Mouse (Mus musculus): ENCODE measurements around the gene Itgal. TPM values are rescaled to one million over a fixed set of nuclear protein-coding genes. Genes with fewer than 3 reads are reported as not detected.

Gene Itgal
- total RNA-seq, 1 experiment = 2.2 TPM

- Histone ChIP-seq H3K36me3 (ENCODE audit: control insufficient read depth, insufficient read depth, low read length, poor library complexity, severe bottlenecking) (no peaks in the 10 kb centered on the region), H3K9ac (ENCODE audit: insufficient read depth, low read depth, low read length, poor library complexity, severe bottlenecking) (no peak overlapping the region), H3K27ac (ENCODE audit: insufficient read depth, low read depth, low read length, poor library complexity, severe bottlenecking) (no peak overlapping the region), H3K4me3 (ENCODE audit: insufficient read depth in 1 of 2, low read depth in 1 of 2, low read length in 2 of 2, poor library complexity in 1 of 2, severe bottlenecking in 1 of 2) (no peak overlapping the region), H3K9me3 (ENCODE audit: control insufficient read depth, insufficient read depth, low read depth, low read length) (no peaks in the 10 kb centered on the region), H3K4me1 (ENCODE audit: control insufficient read depth in 2 of 2, insufficient read depth in 2 of 2, low read length in 2 of 2, poor library complexity in 1 of 2) (no peaks in the 10 kb centered on the region)
- TF ChIP-seq ZNF384 (IDR thresholded peaks at IDR 0.05; ENCODE audit: low read depth, low read length) (no peak), ZC3H11A (IDR thresholded peaks at IDR 0.05; ENCODE audit: borderline replicate concordance, low read depth, low read length) (no peak), MAFK (IDR thresholded peaks at IDR 0.05; ENCODE audit: insufficient read depth, low read depth, low read length) (no peak), HCFC1 (IDR thresholded peaks at IDR 0.05; ENCODE audit: borderline replicate concordance, insufficient read depth, low read length) (no peak), CHD2 (IDR thresholded peaks at IDR 0.05; ENCODE audit: low read depth, low read length) (no peak)
- in situ Hi-C loops (cut with MboI; ENCODE audit: low sequenced_read_pairs in 2 of 2, unreplicated experiment in 2 of 2) = no loop called here
- DNase-seq (ENCODE audit: low read depth, low spot score) = no peak
These were observed 5.9 kb upstream of the Itgal start for GRCm38 (mm10) chr7:127290142-127290541.

- H3K27ac ChIP-seq (ENCODE audit: insufficient read depth, low read depth, low read length, poor library complexity, severe bottlenecking) = no peak overlapping the region
- no peak for TF ChIP-seq ZNF384 (IDR thresholded peaks at IDR 0.05; ENCODE audit: low read depth, low read length)
- no peak for TF ChIP-seq CHD2 (IDR thresholded peaks at IDR 0.05; ENCODE audit: low read depth, low read length)
- no peak for TF ChIP-seq ZC3H11A (IDR thresholded peaks at IDR 0.05; ENCODE audit: borderline replicate concordance, low read depth, low read length)
- no peak for TF ChIP-seq HCFC1 (IDR thresholded peaks at IDR 0.05; ENCODE audit: borderline replicate concordance, insufficient read depth, low read length)
- TF ChIP-seq MAFK (IDR thresholded peaks at IDR 0.05; ENCODE audit: insufficient read depth, low read depth, low read length) = no peak
- H3K9me3 ChIP-seq (ENCODE audit: control insufficient read depth, insufficient read depth, low read depth, low read length) = no peaks in the 10 kb centered on the region
- no peak overlapping the region for H3K9ac ChIP-seq (ENCODE audit: insufficient read depth, low read depth, low read length, poor library complexity, severe bottlenecking)
- H3K4me3 ChIP-seq (ENCODE audit: insufficient read depth in 1 of 2, low read depth in 1 of 2, low read length in 2 of 2, poor library complexity in 1 of 2, severe bottlenecking in 1 of 2) = no peak overlapping the region
- in situ Hi-C loops (cut with MboI; ENCODE audit: low sequenced_read_pairs in 2 of 2, unreplicated experiment in 2 of 2) = no loop called here
- no peak for DNase-seq (ENCODE audit: low read depth, low spot score)
- H3K4me1 ChIP-seq (ENCODE audit: control insufficient read depth in 2 of 2, insufficient read depth in 2 of 2, low read length in 2 of 2, poor library complexity in 1 of 2) = 0 out of 4 replicates have a peak, but pooled peaks cover 2 to 3% of the 10 kb centered on the region in 2 experiments
- H3K36me3 ChIP-seq (ENCODE audit: control insufficient read depth, insufficient read depth, low read length, poor library complexity, severe bottlenecking) = no peaks in the 10 kb centered on the region
These were observed 911 bp downstream of the Itgal start for GRCm38 (mm10) chr7:127296786-127297555.

- no peak overlapping the region for H3K27ac ChIP-seq (ENCODE audit: insufficient read depth, low read depth, low read length, poor library complexity, severe bottlenecking)
- no peak overlapping the region for H3K9ac ChIP-seq (ENCODE audit: insufficient read depth, low read depth, low read length, poor library complexity, severe bottlenecking)
- H3K9me3 ChIP-seq (ENCODE audit: control insufficient read depth, insufficient read depth, low read depth, low read length) = no peaks in the 10 kb centered on the region
- TF ChIP-seq HCFC1 (IDR thresholded peaks at IDR 0.05; ENCODE audit: borderline replicate concordance, insufficient read depth, low read length) = no peak
- no peak for TF ChIP-seq ZC3H11A (IDR thresholded peaks at IDR 0.05; ENCODE audit: borderline replicate concordance, low read depth, low read length)
- TF ChIP-seq ZNF384 (IDR thresholded peaks at IDR 0.05; ENCODE audit: low read depth, low read length) = no peak
- no peak for TF ChIP-seq MAFK (IDR thresholded peaks at IDR 0.05; ENCODE audit: insufficient read depth, low read depth, low read length)
- TF ChIP-seq CHD2 (IDR thresholded peaks at IDR 0.05; ENCODE audit: low read depth, low read length) = no peak
- in situ Hi-C loops (cut with MboI; ENCODE audit: low sequenced_read_pairs in 2 of 2, unreplicated experiment in 2 of 2) = no loop called here
- H3K4me1 ChIP-seq (ENCODE audit: control insufficient read depth in 2 of 2, insufficient read depth in 2 of 2, low read length in 2 of 2, poor library complexity in 1 of 2) = 0 out of 4 replicates have a peak, but pooled peaks cover 2 to 3% of the 10 kb centered on the region in 2 experiments
- H3K36me3 ChIP-seq (ENCODE audit: control insufficient read depth, insufficient read depth, low read length, poor library complexity, severe bottlenecking) = no peaks in the 10 kb centered on the region
- no peak for DNase-seq (ENCODE audit: low read depth, low spot score)
- H3K4me3 ChIP-seq (ENCODE audit: insufficient read depth in 1 of 2, low read depth in 1 of 2, low read length in 2 of 2, poor library complexity in 1 of 2, severe bottlenecking in 1 of 2) = no peak overlapping the region
These were observed 1.6 kb downstream of the Itgal start for GRCm38 (mm10) chr7:127297586-127298193.

- no peak for TF ChIP-seq CHD2 (IDR thresholded peaks at IDR 0.05; ENCODE audit: low read depth, low read length)
- TF ChIP-seq ZC3H11A (IDR thresholded peaks at IDR 0.05; ENCODE audit: borderline replicate concordance, low read depth, low read length) = no peak
- no peak for TF ChIP-seq HCFC1 (IDR thresholded peaks at IDR 0.05; ENCODE audit: borderline replicate concordance, insufficient read depth, low read length)
- Histone ChIP-seq H3K4me3 (ENCODE audit: insufficient read depth in 1 of 2, low read depth in 1 of 2, low read length in 2 of 2, poor library complexity in 1 of 2, severe bottlenecking in 1 of 2) (no peak overlapping the region), H3K27ac (ENCODE audit: insufficient read depth, low read depth, low read length, poor library complexity, severe bottlenecking) (no peak overlapping the region), H3K4me1 (ENCODE audit: control insufficient read depth in 2 of 2, insufficient read depth in 2 of 2, low read length in 2 of 2, poor library complexity in 1 of 2) (peaks cover 0 to 7% of the 10 kb centered on the region in 2 experiments; a peak in 3 of 4 replicates), H3K9me3 (ENCODE audit: control insufficient read depth, insufficient read depth, low read depth, low read length) (no peaks in the 10 kb centered on the region), H3K9ac (ENCODE audit: insufficient read depth, low read depth, low read length, poor library complexity, severe bottlenecking) (no peak overlapping the region), H3K36me3 (ENCODE audit: control insufficient read depth, insufficient read depth, low read length, poor library complexity, severe bottlenecking) (no peaks in the 10 kb centered on the region)
- in situ Hi-C loops (cut with MboI; ENCODE audit: low sequenced_read_pairs in 2 of 2, unreplicated experiment in 2 of 2) = no loop called here
- DNase-seq (ENCODE audit: low read depth, low spot score) = no peak
These were observed 12.4 kb downstream of the Itgal start for GRCm38 (mm10) chr7:127308431-127308830.

Measured in ES-E14 (cell line).